Mouse (Mus musculus) limb, embryonic 11.5 days (tissue): Measurements from ENCODE around the gene Gp1bb. TPM values are rescaled to one million over a fixed set of nuclear protein-coding genes. Genes with fewer than 3 reads are reported as not detected.

ENCODE experiments used
- ATAC-seq: fragments of 200-750 bp; cut with Nextera tagmentation; 2 replicates; pipeline ENCODE4 v1.8.0; 2017; ENCODE audit warnings: low read depth; ENCODE audit not compliant: insufficient number of reproducible peaks, low FRiP score, low TSS enrichment
- DNase-seq: peaks from one replicate; pipeline ENCODE4 v3.0.0-alpha.2; 2015; ENCODE audit warnings: low spot score
- H3K27ac ChIP-seq: fragments of 300-500 bp; sonication (generic); replicated peaks from 2 replicates; pipeline ENCODE4 v1.5.1; 2014; ENCODE audit warnings: low read depth, mild to moderate bottlenecking, low read length
- H3K27me3 ChIP-seq: fragments of 300-500 bp; sonication (generic); 2 replicates; pipeline ENCODE4 v1.6.1; 2014; ENCODE audit warnings: mild to moderate bottlenecking, low read length, mixed read lengths; ENCODE audit not compliant: control insufficient read depth, insufficient read depth
- H3K36me3 ChIP-seq: fragments of 300-500 bp; sonication (generic); 2 replicates; pipeline ENCODE4 v1.6.1; 2014; ENCODE audit warnings: mild to moderate bottlenecking, low read length, moderate library complexity, mixed read lengths; ENCODE audit not compliant: control insufficient read depth, insufficient read depth
- H3K4me1 ChIP-seq: fragments of 300-500 bp; sonication (generic); 2 replicates; pipeline ENCODE4 v1.6.1; 2014; ENCODE audit warnings: low read length, mixed read lengths; ENCODE audit not compliant: control insufficient read depth, insufficient read depth
- H3K4me2 ChIP-seq: fragments of 300-500 bp; sonication (generic); 2 replicates; pipeline ENCODE4 v1.6.1; 2014; ENCODE audit warnings: low read depth, mild to moderate bottlenecking, moderate library complexity; ENCODE audit not compliant: severe bottlenecking
- H3K4me3 ChIP-seq: fragments of 300-500 bp; sonication (generic); 2 replicates; pipeline ENCODE4 v1.5.1; 2014; ENCODE audit warnings: low read depth, low read length
- H3K9ac ChIP-seq: fragments of 300-500 bp; sonication (generic); 2 replicates; pipeline ENCODE4 v1.6.1; 2014; ENCODE audit warnings: mild to moderate bottlenecking, low read length
- H3K9me3 ChIP-seq: fragments of 300-500 bp; sonication (generic); 2 replicates; pipeline ENCODE4 v1.6.1; 2016; ENCODE audit warnings: low read length; ENCODE audit not compliant: control insufficient read depth
- WGBS: fragments of 180-500 bp; shearing (Covaris S2); extraction: QIAGEN DNeasy Blood & Tissue Kit; methylation state at CpG from one replicate; pipeline ENCODE4 v1.1.7; 2014; 5-methylcytosine and 5-hydroxymethylcytosine counted together
- polyA plus RNA-seq: library from polyadenylated mRNA; unstranded; fragments of >200 nt; fragmentation: Nextera tagmentation; extraction: Ambion mirVana; gene quantifications from 2 replicates; pipeline ENCODE4 v1.2.1, GENCODE M21; 2014

Gp1bb gene
- polyA plus RNA-seq, 1 experiment from 2014 or later: 4.5 TPM

- DNase-seq (no peak), ATAC-seq (no peak)
- Histone ChIP-seq H3K4me3 (no peak overlapping the region), H3K9me3 (no peaks in the 10 kb centered on the region), H3K9ac (no peak overlapping the region), H3K36me3 (no peaks in the 10 kb centered on the region), H3K27me3 (no peaks in the 10 kb centered on the region), H3K27ac (no peak overlapping the region), H3K4me2 (no peak overlapping the region), H3K4me1 (no peaks in the 10 kb centered on the region)
- 80% methylated on average over 8 of the region's 8 CpGs for WGBS
Observed at GRCm38 (mm10) chr16:18574196-18574595, 48.0 kb downstream of the Gp1bb start.

Other genes starting within 250 kb of the Gp1bb start
- 21.0 and 21.9 TPM in 2 replicates for gene Txnrd2, start 196.0 kb downstream of the Gp1bb start, polyA plus RNA-seq
- gene Comt, start 195.6 kb downstream of the Gp1bb start, polyA plus RNA-seq: 55.4 and 64.2 TPM in 2 replicates
- gene Gnb1l, start 123.7 kb downstream of the Gp1bb start, polyA plus RNA-seq: 17.9 and 18.6 TPM in 2 replicates
- 2.5 and 2.6 TPM in 2 replicates for gene Rtl10, start 123.5 kb downstream of the Gp1bb start, polyA plus RNA-seq
- gene Tbx1, start 31.7 kb downstream of the Gp1bb start, polyA plus RNA-seq: 2.3 and 2.5 TPM in 2 replicates
- 2.3 and 2.4 TPM in 2 replicates for gene Gm49601, start 4.0 kb upstream of the Gp1bb start, polyA plus RNA-seq
- 30.0 and 31.1 TPM in 2 replicates for gene Sept5, start 7.6 kb upstream of the Gp1bb start, polyA plus RNA-seq
- 16.4 and 18.9 TPM in 2 replicates for gene Cldn5, start 154.4 kb upstream of the Gp1bb start, polyA plus RNA-seq
- 96.5 and 106 TPM in 2 replicates for gene Ufd1, start 189.4 kb upstream of the Gp1bb start, polyA plus RNA-seq
- 81.6 and 86.3 TPM in 2 replicates for gene Cdc45, start 189.6 kb upstream of the Gp1bb start, polyA plus RNA-seq
- 28.4 and 31.4 TPM in 2 replicates for gene 2510002D24Rik, start 214.2 kb upstream of the Gp1bb start, polyA plus RNA-seq
- gene Gm28539, start 214.2 kb upstream of the Gp1bb start, polyA plus RNA-seq: not detected in 2 replicates